In the genomic region with DNA sequence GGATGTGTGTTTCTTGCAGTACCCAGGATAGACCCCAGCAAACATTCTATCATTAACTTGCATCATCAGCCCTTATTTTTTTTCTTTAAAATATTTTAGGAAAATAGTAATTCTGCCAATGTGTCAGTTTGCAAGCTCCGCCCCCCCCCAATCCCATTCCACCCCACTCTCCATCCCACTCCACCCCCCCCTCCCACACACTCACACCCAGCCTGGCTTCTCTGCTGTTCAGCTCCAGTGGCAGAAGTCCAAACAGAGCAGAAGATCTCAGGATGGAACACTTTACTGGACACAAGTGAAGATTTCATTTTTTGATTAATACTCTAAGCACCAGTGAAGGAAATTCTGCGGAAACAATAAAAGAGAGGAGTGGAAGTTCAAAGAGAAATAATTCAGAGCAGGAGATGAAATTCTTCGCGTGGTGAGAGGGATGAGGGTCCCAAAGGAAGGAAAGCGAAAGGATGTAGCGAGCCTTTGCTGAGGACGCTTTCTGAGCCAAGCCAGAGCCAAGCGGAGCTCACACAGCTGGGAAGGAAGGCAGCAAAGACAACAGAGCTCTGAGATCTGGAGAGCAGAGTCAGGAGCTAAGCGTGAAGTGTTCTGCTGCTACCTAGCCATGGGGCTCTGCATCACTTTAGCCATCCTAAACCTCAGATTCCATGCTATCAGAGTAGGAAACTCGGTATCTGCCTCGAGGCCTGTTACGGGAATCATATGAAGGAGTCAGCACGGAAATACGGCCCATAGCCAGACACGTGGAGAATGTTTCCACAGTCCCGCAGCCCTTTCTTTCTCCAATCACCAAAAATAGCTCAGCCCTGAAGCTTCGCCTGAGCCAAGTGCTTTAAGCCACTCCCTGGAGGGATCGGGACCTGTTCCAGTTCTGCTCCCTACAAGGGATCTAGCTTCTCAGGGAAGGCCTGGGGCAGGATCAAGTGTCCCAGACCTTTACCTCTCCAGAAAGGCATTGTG, we compare ENCODE assay signal across 10 mouse cellular contexts. TPM values are rescaled to one million over a fixed set of nuclear protein-coding genes. Genes with fewer than 3 reads are reported as not detected.
A peak's percentile ranks its signal among the peaks of the same experiment; 100 is the strongest.
DNase-seq lines count a peak whose midpoint lies in the region; ATAC-seq and TF ChIP-seq lines count a peak whose summit lies in the region.
"Had no signal": no experiment of that assay in that cellular context is flagged by ENCODE, and none has a peak within 500 bp of the region (broad histone marks: within the 10 kb centered on the region; RNA-seq: fewer than 3 reads in every experiment).

No protein-coding gene starts in this region.

- peak; percentile 12 for DNase-seq in hindbrain, postnatal 0 days (ENCODE audit: low spot score)
- no peak for DNase-seq in hindbrain, embryonic 14.5 days (ENCODE audit: low spot score)
- DNase-seq in gastrocnemius, adult 18-20 months (ENCODE audit: low spot score): peak; percentile 93
- DNase-seq in intestine, embryonic 14.5 days (ENCODE audit: low spot score): peak; percentile 57
- DNase-seq in urinary bladder, postnatal 4 days (ENCODE audit: low spot score in 2 of 2): peak; percentile 66 to 71
- no peak for DNase-seq in layer of hippocampus, adult 9-11 months

- WGBS in hindbrain, postnatal 0 days: 67% methylated on average over 18 of the region's 18 CpGs
- 83% methylated on average over 18 of the region's 18 CpGs for WGBS in hindbrain, embryonic 14.5 days
- 59% methylated on average over 18 of the region's 18 CpGs for WGBS in intestine, embryonic 14.5 days
- 38% methylated on average over 18 of the region's 18 CpGs for WGBS in lung, embryonic 15.5 days

- H3K27me3 ChIP-seq in hindbrain, postnatal 0 days (ENCODE audit: insufficient read depth, low read length): no peaks in the 10 kb centered on the region
- no peaks in the 10 kb centered on the region for H3K27me3 ChIP-seq in hindbrain, embryonic 14.5 days (ENCODE audit: control insufficient read depth, insufficient read depth, low read length)
- no peaks in the 10 kb centered on the region for H3K27me3 ChIP-seq in intestine, embryonic 14.5 days (replicated peaks; ENCODE audit: control insufficient read depth, insufficient read depth, low read length)
- H3K27me3 ChIP-seq in lung, embryonic 15.5 days: no peaks in the 10 kb centered on the region

- no peaks in the 10 kb centered on the region for H3K4me1 ChIP-seq in hindbrain, postnatal 0 days (ENCODE audit: insufficient read depth, low read length)
- H3K4me1 ChIP-seq in hindbrain, embryonic 14.5 days (replicated peaks; ENCODE audit: control insufficient read depth, insufficient read depth, low read length): no peaks in the 10 kb centered on the region
- no peaks in the 10 kb centered on the region; the same call in 1 of the 2 replicates for H3K4me1 ChIP-seq in intestine, embryonic 14.5 days (replicated peaks; ENCODE audit: control insufficient read depth, insufficient read depth, low read length)
- peaks cover 11% of the 10 kb centered on the region for H3K4me1 ChIP-seq in lung, embryonic 15.5 days

- 0 out of 2 replicates have a peak overlapping the region, but pooled peaks have one; percentile 5 for H3K4me2 ChIP-seq in hindbrain, postnatal 0 days (ENCODE audit: low read depth, low read length)
- H3K4me2 ChIP-seq in hindbrain, embryonic 14.5 days (replicated peaks): no peak overlapping the region
- H3K4me2 ChIP-seq in intestine, embryonic 14.5 days (ENCODE audit: low read length): peak overlapping the region; percentile 14; the same call in 1 of the 2 replicates
- H3K4me2 ChIP-seq in lung, embryonic 15.5 days: peak overlapping the region; percentile 37

- no peaks in the 10 kb centered on the region for H3K9me3 ChIP-seq in hindbrain, postnatal 0 days (ENCODE audit: low read length)
- H3K9me3 ChIP-seq in hindbrain, embryonic 14.5 days (ENCODE audit: control insufficient read depth, low read length): no peaks in the 10 kb centered on the region
- H3K9me3 ChIP-seq in intestine, embryonic 14.5 days (ENCODE audit: control insufficient read depth, low read length): no peaks in the 10 kb centered on the region
- H3K9me3 ChIP-seq in lung, embryonic 15.5 days: no peaks in the 10 kb centered on the region

- no peak overlapping the region for H3K9ac ChIP-seq in hindbrain, postnatal 0 days (replicated peaks; ENCODE audit: low read length)
- no peak overlapping the region for H3K9ac ChIP-seq in hindbrain, embryonic 14.5 days
- H3K9ac ChIP-seq in intestine, embryonic 14.5 days (ENCODE audit: low read length): no peak overlapping the region
- H3K9ac ChIP-seq in lung, embryonic 15.5 days: no peak overlapping the region

- H3K36me3 ChIP-seq in hindbrain, postnatal 0 days (ENCODE audit: insufficient read depth, low read length): no peaks in the 10 kb centered on the region
- no peaks in the 10 kb centered on the region for H3K36me3 ChIP-seq in hindbrain, embryonic 14.5 days (replicated peaks; ENCODE audit: control insufficient read depth, insufficient read depth)
- H3K36me3 ChIP-seq in intestine, embryonic 14.5 days (ENCODE audit: control insufficient read depth, insufficient read depth, low read length): no peaks in the 10 kb centered on the region
- H3K36me3 ChIP-seq in lung, embryonic 15.5 days: no peaks in the 10 kb centered on the region

- H3K4me3 ChIP-seq in hindbrain, postnatal 0 days (ENCODE audit: low read length): no peak overlapping the region
- H3K4me3 ChIP-seq in hindbrain, embryonic 14.5 days (replicated peaks; ENCODE audit: low read length): no peak overlapping the region
- no peak overlapping the region for H3K4me3 ChIP-seq in intestine, embryonic 14.5 days (ENCODE audit: low read depth, low read length)
- H3K4me3 ChIP-seq in lung, embryonic 15.5 days: no peak overlapping the region

- no peak overlapping the region for H3K27ac ChIP-seq in hindbrain, postnatal 0 days
- no peak overlapping the region for H3K27ac ChIP-seq in hindbrain, embryonic 14.5 days
- peak overlapping the region; percentile 60 for H3K27ac ChIP-seq in intestine, embryonic 14.5 days (ENCODE audit: low read depth)
- H3K27ac ChIP-seq in lung, embryonic 15.5 days: peak overlapping the region; percentile 73

- no peak for TF ChIP-seq CTCF in hindbrain, postnatal 0 days (IDR thresholded peaks at IDR 0.05; ENCODE audit: low read depth)

- no peak for ATAC-seq in hindbrain, postnatal 0 days
- ATAC-seq in hindbrain, embryonic 14.5 days (ENCODE audit: low FRiP score): no peak
- ATAC-seq in intestine, embryonic 14.5 days (replicated peaks; ENCODE audit: low FRiP score, low TSS enrichment, low read depth): 0 out of 2 replicates have a peak, but pooled peaks have one; percentile 47
- ATAC-seq in lung, embryonic 15.5 days (ENCODE audit: borderline replicate concordance, extremely low read depth, low FRiP score, low TSS enrichment): peak; percentile 73; the same call in 1 of the 2 replicates
- ATAC-seq in monocyte, adult 5-6 weeks (replicated peaks; ENCODE audit: insufficient number of reproducible peaks, low FRiP score, low TSS enrichment, poor library complexity, severe bottlenecking): no peak

RNA-seq across cellular contexts. Expression of a gene that starts 4.8 kb away (rescaled TPM):
- not detected in 2 replicates for total RNA-seq in hindbrain, postnatal 0 days (2014; rRNA removed)
- polyA plus RNA-seq in hindbrain, postnatal 0 days (2015; fragmentation: Nextera tagmentation; extraction: Ambion mirVana): not detected in 2 replicates
- not detected in 2 replicates for polyA plus RNA-seq in hindbrain, embryonic 14.5 days (2014; fragmentation: Nextera tagmentation; extraction: Ambion mirVana)
- not detected for total RNA-seq in gastrocnemius, adult 18-20 months (2021)
- not detected in 2 replicates for polyA plus RNA-seq in intestine, embryonic 14.5 days (2014; fragmentation: Nextera tagmentation; extraction: Ambion mirVana)
- polyA plus RNA-seq in lung, embryonic 15.5 days (2015; fragmentation: Nextera tagmentation; extraction: Ambion mirVana): not detected in 2 replicates
- total RNA-seq in monocyte, adult 5-6 weeks (2017): 4.5 to 5.4 TPM in 2 of 3 replicates, not detected in the other
- total RNA-seq: left cerebral cortex, postnatal 36 days had no signal
- polyA plus RNA-seq: C2C12 had no signal

RNA-seq across cellular contexts. Expression of a gene that starts 53.1 kb away (rescaled TPM):
- 0.37 and 1.1 TPM in 2 replicates for total RNA-seq in hindbrain, postnatal 0 days (2014; rRNA removed)
- 1.1 TPM in 2 replicates for polyA plus RNA-seq in hindbrain, postnatal 0 days (2015; fragmentation: Nextera tagmentation; extraction: Ambion mirVana)
- polyA plus RNA-seq in hindbrain, embryonic 14.5 days (2014; fragmentation: Nextera tagmentation; extraction: Ambion mirVana): 1.2 and 1.3 TPM in 2 replicates
- total RNA-seq in gastrocnemius, adult 18-20 months (2021): under 1 TPM; 0.53 to 0.93 TPM
- polyA plus RNA-seq in intestine, embryonic 14.5 days (2014; fragmentation: Nextera tagmentation; extraction: Ambion mirVana): 2.4 and 3.3 TPM in 2 replicates
- 6.3 and 7.8 TPM in 2 replicates for polyA plus RNA-seq in lung, embryonic 15.5 days (2015; fragmentation: Nextera tagmentation; extraction: Ambion mirVana)
- total RNA-seq in monocyte, adult 5-6 weeks (2017): 0.29 TPM in 1 of 3 replicates, not detected in the others
- polyA plus RNA-seq: C2C12 had no signal

Comparison
In these comparisons a context has a peak if more than half of its experiments do, and no peak if none do; other contexts are left out.
1. DNase-seq: peak in hindbrain, postnatal 0 days (single experiment), gastrocnemius, adult 18-20 months (single experiment), intestine, embryonic 14.5 days (single experiment) and urinary bladder, postnatal 4 days (2 of 2); none in hindbrain, embryonic 14.5 days (single experiment) and layer of hippocampus, adult 9-11 months (single experiment).
2. ATAC-seq: peak in intestine, embryonic 14.5 days (single experiment) and lung, embryonic 15.5 days (single experiment); none in hindbrain, postnatal 0 days (single experiment), hindbrain, embryonic 14.5 days (single experiment) and monocyte, adult 5-6 weeks (single experiment).
3. H3K27ac ChIP-seq: peak in intestine, embryonic 14.5 days (single experiment) and lung, embryonic 15.5 days (single experiment); none in hindbrain, postnatal 0 days (single experiment) and hindbrain, embryonic 14.5 days (single experiment).